Mouse (Mus musculus) adrenal gland, adult 18-20 months (tissue): ENCODE results near the gene Misp. TPM values are rescaled to one million over a fixed set of nuclear protein-coding genes. Genes with fewer than 3 reads are reported as not detected.

Experiments
- DNase-seq, 2 experiments: peaks; one replicate each; pipeline ENCODE4 v3.0.0; 2021 to 2022; ENCODE audit warnings: low spot score in 2 of 2
- total RNA-seq, 2 experiments: library from RNA; stranded (reverse); gene quantifications; 1 replicate in 1 of 2; 2 replicates in 1 of 2; pipeline ENCODE4 v1.2.3; 2021

Gene Misp
- total RNA-seq, 2 experiments from 2014 or later, result 0.60 to 0.74 TPM

GRCm38 (mm10) chr10:79853392-79853791 is 32.6 kb downstream of the Misp start:
- peak; percentile 93 to 94 for DNase-seq

- peak; percentile 97 for DNase-seq
Observed at GRCm38 (mm10) chr10:79853860-79854795, 33.3 kb downstream of the Misp start, which contains the start of gene Ptbp1. TSS of gene Ptbp1 (plus strand) at chr10:79854427.

- DNase-seq, result peak; percentile 65 to 70
Observed at GRCm38 (mm10) chr10:79854801-79855541, 34.2 kb downstream of the Misp start.

GRCm38 (mm10) chr10:79855558-79856184 is 34.9 kb downstream of the Misp start:
- DNase-seq, result peak in 1 of 2 experiments; percentile 37

GRCm38 (mm10) chr10:79856280-79856679 is 35.5 kb downstream of the Misp start:
- DNase-seq, result no peak

GRCm38 (mm10) chr10:79856704-79857451 is 36.1 kb downstream of the Misp start:
- DNase-seq, result no peak

GRCm38 (mm10) chr10:79857452-79857811 is 36.6 kb downstream of the Misp start:
- peak in 1 of 2 experiments; percentile 69 for DNase-seq

- no peak for DNase-seq
Observed at GRCm38 (mm10) chr10:79857894-79858293, 37.1 kb downstream of the Misp start.

- DNase-seq, result peak in 1 of 2 experiments; percentile 53
Observed at GRCm38 (mm10) chr10:79858416-79859074, 37.8 kb downstream of the Misp start.

- no peak for DNase-seq
Observed at GRCm38 (mm10) chr10:79859116-79859515, 38.3 kb downstream of the Misp start.

- DNase-seq, result no peak
Observed at GRCm38 (mm10) chr10:79860079-79860911, 39.5 kb downstream of the Misp start.

- no peak for DNase-seq
Observed at GRCm38 (mm10) chr10:79861230-79862048, 40.6 kb downstream of the Misp start.

- no peak for DNase-seq
Observed at GRCm38 (mm10) chr10:79862049-79862788, 41.4 kb downstream of the Misp start.

GRCm38 (mm10) chr10:79862925-79863324 is 42.1 kb downstream of the Misp start:
- no peak for DNase-seq

- peak in 1 of 2 experiments; percentile 26 for DNase-seq
Observed at GRCm38 (mm10) chr10:79864351-79865188, 43.8 kb downstream of the Misp start.

GRCm38 (mm10) chr10:79865189-79865601 is 44.4 kb downstream of the Misp start:
- peak in 1 of 2 experiments; percentile 32 for DNase-seq
